Mouse (Mus musculus) NIH3T3 (cell line): ENCODE data around the gene Lin7c.

Source experiments
- DNase-seq: peaks from one replicate; pipeline ENCODE4 v3.0.0-alpha.2; 2012; ENCODE audit warnings: low read depth

Gene Lin7c

GRCm38 (mm10) chr2:109917496-109918413, 27.1 kb downstream of the Lin7c start, which contains the start of gene Lgr4:
Gene Lgr4 (plus strand): TSS chr2:109917647.
- DNase-seq: peak; percentile 97

- DNase-seq: peak; percentile 48
These were observed 28.1 kb downstream of the Lin7c start for GRCm38 (mm10) chr2:109918592-109919262.

GRCm38 (mm10) chr2:109920471-109920870, 29.8 kb downstream of the Lin7c start:
- no peak for DNase-seq

DNA sequence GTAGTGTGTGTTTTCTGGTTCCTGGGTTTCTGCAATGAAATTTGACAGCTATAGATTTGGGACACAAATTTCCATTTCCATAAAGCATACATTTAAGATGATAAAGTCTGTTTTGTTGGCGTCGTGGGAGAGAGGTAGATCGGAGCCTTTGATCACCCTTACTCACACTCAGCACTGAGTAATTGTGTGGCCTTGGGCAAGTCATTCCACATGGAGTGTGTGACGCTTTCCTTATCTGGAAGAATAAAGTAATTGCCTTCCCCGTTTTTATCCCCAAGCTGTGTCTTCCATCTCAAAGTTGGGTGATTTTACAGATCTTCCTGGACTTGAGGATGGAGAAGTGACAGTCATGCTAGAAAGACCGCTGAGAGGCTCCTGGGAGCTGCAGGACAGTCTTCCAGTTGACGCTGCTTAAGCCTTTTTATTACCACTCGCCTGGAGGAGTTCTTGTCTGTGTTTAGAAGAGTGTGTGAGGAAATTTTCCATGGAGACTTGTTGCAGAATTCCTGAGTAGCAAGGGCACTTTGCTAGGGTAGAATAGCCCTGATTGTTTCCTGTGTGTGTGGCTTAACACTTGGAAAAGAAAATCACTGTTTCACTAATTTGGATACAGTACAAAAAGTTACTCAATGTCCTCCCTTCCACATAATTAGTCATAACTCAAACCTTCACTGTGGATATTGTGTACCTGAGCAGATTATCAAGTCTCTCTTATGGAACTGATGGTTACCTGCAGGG, 30.8 kb downstream of the Lin7c start:
- no peak for DNase-seq

DNA sequence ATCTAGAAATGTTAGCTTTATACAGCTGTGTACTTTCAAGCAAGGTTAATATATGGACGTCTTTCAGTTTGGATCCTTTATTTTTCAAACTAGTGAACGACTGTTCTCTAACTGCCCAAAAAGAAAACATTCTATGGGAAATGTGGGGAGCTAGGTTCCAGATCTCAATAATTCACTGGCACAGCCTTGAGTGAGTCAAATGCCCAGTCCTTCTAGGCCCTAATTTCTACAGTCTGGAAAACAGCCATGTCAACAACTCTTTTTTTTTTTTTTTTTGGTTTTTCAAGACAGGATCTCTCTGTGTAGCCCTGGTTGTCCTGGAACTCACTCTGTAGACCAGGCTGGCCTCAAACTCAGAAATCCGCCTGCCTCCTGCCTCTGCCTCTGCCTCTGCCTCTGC, 31.7 kb downstream of the Lin7c start:
- DNase-seq: no peak

GRCm38 (mm10) chr2:109923031-109923430, 32.4 kb downstream of the Lin7c start:
- DNase-seq: no peak

- DNase-seq: no peak
These were observed 33.3 kb downstream of the Lin7c start for GRCm38 (mm10) chr2:109923945-109924344.

DNA sequence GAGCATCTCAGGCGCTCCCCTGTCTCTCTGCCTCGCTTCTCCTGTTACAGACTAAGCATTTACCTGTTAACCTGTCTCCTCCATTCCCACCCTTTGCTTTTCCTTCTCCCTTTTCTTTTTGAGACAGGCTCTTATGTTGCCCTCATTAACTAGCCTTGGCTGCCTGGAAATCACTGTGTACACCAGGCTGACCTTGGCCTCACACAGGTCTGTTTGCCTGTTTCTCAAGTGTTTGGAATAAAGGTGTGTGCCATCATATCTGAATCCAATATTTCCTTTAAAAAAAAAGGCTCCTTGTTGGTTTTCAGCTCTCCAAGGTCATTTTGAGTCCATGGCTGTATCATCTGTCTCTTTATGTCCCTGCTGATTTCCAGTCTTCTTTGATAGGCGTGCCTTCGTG, 36.3 kb downstream of the Lin7c start:
- DNase-seq: no peak

GRCm38 (mm10) chr2:109927446-109927845, 36.8 kb downstream of the Lin7c start:
- no peak for DNase-seq

DNA sequence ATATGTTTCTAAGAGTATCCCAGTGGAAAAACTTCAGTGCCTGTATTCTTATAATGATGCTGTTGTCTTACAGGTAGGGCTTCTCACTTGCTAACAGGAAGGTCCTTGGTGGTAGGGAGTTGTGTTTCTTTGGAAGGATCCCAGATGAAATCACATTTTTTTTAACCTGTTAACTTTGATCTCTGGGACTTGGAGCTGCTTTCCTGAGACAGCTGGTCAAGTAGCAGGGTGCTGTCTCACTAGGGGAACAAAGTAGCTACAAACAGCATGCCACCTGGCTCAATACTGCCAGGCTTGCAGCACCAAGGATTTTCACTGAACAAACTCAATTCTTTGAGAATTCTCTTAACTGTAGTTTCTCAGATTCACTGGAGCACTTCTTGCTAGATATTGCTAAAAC, 37.2 kb downstream of the Lin7c start:
- DNase-seq: no peak

DNA sequence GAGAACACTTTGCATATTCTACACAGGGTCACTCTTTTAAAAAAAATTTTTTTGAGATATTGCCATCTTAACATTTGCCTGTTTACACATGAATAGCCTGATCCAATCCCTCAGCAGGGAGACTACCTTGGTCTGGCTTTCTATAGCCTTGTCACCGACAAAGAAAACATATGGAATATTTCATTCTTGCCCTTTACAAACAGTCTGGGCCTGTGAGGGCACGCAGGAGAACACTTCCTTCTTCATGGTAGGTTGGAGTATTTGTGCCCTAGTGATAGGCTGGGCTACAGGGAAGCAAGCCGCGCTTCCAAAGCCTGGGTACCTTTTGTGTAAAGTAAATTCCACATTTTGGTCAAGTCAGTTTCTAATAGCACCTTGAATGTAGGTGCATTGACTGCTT, 38.1 kb downstream of the Lin7c start:
- no peak for DNase-seq

GRCm38 (mm10) chr2:109929256-109929655, 38.6 kb downstream of the Lin7c start:
- no peak for DNase-seq

GRCm38 (mm10) chr2:109930366-109930765, 39.7 kb downstream of the Lin7c start:
- no peak for DNase-seq

DNA sequence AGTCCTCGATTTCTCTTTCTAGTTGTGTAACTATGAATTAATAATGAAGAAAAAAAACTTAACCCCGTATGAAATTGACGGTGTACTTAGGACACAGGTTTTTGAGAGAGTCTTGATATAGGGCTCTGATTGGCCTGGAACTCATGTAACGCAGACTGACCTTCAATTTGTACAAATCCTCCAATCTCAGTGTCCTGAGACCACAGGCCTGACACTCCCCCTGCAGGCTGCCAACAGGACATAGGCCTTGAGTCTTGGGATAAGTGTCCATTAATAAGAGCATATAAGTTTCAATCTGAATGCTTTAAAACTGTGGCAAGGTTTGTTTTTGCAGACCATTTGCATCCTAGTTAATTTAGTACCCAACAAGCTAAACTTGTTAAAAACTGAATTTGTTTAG, 40.1 kb downstream of the Lin7c start:
- no peak for DNase-seq

- no peak for DNase-seq
These were observed 41.5 kb downstream of the Lin7c start for GRCm38 (mm10) chr2:109931978-109932780.

DNA sequence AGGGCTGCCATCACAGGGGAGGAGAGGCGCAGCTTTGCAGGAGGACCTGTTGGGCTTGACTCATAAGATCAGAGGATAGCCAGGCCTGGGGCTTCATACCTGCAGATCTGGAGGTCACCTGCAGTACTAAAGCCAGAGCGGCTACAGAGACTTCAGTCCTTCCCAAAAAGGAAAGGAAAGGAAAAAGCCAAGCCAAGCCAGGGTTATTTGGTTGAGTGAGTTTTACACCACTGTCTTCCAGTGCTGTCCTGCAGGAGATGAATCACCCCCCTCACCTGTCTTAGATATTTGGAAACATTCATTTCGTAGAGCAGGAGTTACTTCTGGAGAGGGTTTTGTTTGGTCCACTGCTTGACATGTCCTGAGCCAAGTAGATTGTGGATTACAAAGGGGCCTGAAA, 42.5 kb downstream of the Lin7c start:
- DNase-seq: no peak

DNA sequence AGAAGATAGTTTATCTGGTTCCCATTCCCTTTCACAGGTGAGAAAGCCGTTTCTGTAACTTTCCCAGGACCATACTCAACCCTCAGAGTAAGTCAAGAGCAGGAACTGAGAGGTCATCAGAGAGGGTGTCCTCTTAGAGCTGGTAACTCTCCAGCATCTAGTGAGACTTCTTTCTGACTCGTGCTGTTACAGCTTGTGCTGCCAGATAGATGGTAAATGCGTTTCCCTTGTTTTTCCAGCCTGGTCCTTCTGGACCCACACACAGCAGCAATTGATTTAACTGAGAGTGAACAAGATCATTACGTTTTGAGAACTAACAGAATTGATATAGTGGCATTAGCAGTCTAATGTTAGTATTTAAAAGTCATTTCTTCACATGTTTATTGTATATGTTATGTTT, 43.4 kb downstream of the Lin7c start:
- DNase-seq: no peak

- DNase-seq: no peak
These were observed 44.5 kb downstream of the Lin7c start for GRCm38 (mm10) chr2:109935194-109935593.

DNA sequence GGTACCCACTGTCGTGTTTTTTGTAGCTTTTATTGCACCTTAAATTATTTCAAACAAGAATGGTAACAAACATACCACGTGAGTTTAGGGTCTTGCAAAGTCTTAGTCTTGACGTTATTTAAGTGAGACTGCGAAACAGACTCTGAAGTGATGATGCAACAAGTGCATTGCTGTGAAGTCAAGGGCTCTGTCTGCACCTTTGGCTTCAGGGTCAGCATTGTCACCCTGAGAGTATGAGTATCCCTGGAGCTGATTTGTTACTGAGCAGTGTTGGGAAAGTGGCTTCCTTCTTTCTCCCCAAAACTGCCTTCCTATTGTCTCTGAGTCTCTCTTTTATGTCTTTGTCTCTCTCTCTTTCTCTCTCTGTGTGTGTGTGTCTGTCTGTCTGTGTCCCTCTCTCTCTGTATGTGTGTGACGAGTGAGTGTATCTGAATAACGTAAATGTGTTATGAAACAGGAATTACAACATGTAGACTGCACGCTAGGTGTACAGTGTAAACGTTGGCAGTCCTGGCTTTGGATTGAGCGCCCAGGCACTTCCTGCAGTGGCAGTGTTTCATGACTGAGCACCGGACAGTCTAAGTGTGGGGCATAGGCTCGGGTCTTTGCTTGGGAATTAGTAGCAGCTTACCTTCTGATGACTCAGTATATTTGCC, 45.2 kb downstream of the Lin7c start:
- no peak for DNase-seq

DNA sequence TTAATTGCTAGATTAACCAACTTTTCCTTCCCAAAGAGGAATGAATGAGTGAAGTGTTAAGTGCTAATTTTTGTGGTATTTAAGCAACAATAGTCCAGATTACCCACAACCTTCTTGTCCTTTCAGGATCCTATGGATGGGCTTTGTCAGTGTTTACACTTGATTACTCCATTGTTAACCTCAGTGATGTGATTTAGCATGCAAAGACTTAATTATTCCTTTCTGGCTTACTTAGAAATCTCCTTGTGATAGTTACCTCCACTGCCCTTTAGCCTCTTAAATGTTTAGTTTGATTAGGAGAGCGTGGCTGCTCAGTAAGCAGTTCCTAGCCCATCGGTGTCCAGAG, 45.7 kb downstream of the Lin7c start:
- no peak for DNase-seq

GRCm38 (mm10) chr2:109941973-109942444, 51.4 kb downstream of the Lin7c start:
- DNase-seq: no peak
